Mouse (Mus musculus) midbrain, embryonic 15.5 days (tissue): ENCODE measurements around the gene Fez2. TPM values are rescaled to one million over a fixed set of nuclear protein-coding genes. Genes with fewer than 3 reads are reported as not detected.

Source experiments
- ATAC-seq: fragments of 200-750 bp; cut with Nextera tagmentation; replicated peaks from 2 replicates; pipeline ENCODE4 v1.8.0; 2017; ENCODE audit warnings: moderate TSS enrichment
- H3K27ac ChIP-seq: fragments of 300-500 bp; sonication (generic); 2 replicates; pipeline ENCODE4 v1.5.1; 2015; ENCODE audit warnings: mild to moderate bottlenecking, inconsistent platforms
- H3K27me3 ChIP-seq: fragments of 300-500 bp; sonication (generic); replicated peaks from 2 replicates; pipeline ENCODE4 v1.6.1; 2015; ENCODE audit warnings: inconsistent platforms
- H3K36me3 ChIP-seq: fragments of 300-500 bp; sonication (generic); replicated peaks from 2 replicates; pipeline ENCODE4 v1.6.1; 2015; ENCODE audit warnings: inconsistent platforms
- H3K4me1 ChIP-seq: fragments of 300-500 bp; sonication (generic); 2 replicates; pipeline ENCODE4 v1.6.1; 2015; ENCODE audit warnings: inconsistent platforms
- H3K4me2 ChIP-seq: fragments of 300-500 bp; sonication (generic); 2 replicates; pipeline ENCODE4 v1.6.1; 2015; ENCODE audit warnings: inconsistent platforms, mild to moderate bottlenecking, moderate library complexity
- H3K4me3 ChIP-seq: fragments of 300-500 bp; sonication (generic); 2 replicates; pipeline ENCODE4 v1.5.1; 2015; ENCODE audit warnings: mild to moderate bottlenecking, inconsistent platforms
- H3K9ac ChIP-seq: fragments of 300-500 bp; sonication (generic); 2 replicates; pipeline ENCODE4 v1.6.1; 2015; ENCODE audit warnings: mild to moderate bottlenecking, inconsistent platforms
- H3K9me3 ChIP-seq: fragments of 300-500 bp; sonication (generic); 2 replicates; pipeline ENCODE4 v1.6.1; 2016; ENCODE audit warnings: inconsistent platforms
- WGBS: fragments of 180-500 bp; shearing (Covaris S2); methylation state at CpG from one replicate; pipeline ENCODE4 v1.1.7; 2015; ENCODE audit warnings: mixed read lengths; 5-methylcytosine and 5-hydroxymethylcytosine counted together
- polyA plus RNA-seq: library from polyadenylated mRNA; unstranded; fragments of >200 nt; fragmentation: Nextera tagmentation; extraction: Ambion mirVana; gene quantifications from 2 replicates; pipeline ENCODE4 v1.2.1, GENCODE M21; 2015

Fez2 gene
- polyA plus RNA-seq, 1 experiment from 2014 or later, result 47.8 TPM

- WGBS, result 98% methylated on average over 3 of the region's 3 CpGs
- no peak for ATAC-seq
- Histone ChIP-seq H3K27ac (no peak overlapping the region), H3K9ac (no peak overlapping the region), H3K4me2 (no peak overlapping the region), H3K9me3 (no peaks in the 10 kb centered on the region), H3K27me3 (no peaks in the 10 kb centered on the region), H3K4me3 (no peak overlapping the region), H3K4me1 (no peaks in the 10 kb centered on the region), H3K36me3 (peaks cover 5% of the 10 kb centered on the region; the same call in 1 of the 2 replicates)
These were observed 12.6 kb downstream of the Fez2 start for GRCm38 (mm10) chr17:78405336-78405735.

GRCm38 (mm10) chr17:78403804-78404203, 14.1 kb downstream of the Fez2 start:
- no peak overlapping the region for H3K4me3 ChIP-seq
- no peaks in the 10 kb centered on the region for H3K4me1 ChIP-seq
- H3K27me3 ChIP-seq, result no peaks in the 10 kb centered on the region
- no peak overlapping the region for H3K27ac ChIP-seq
- H3K36me3 ChIP-seq, result peaks cover 5% of the 10 kb centered on the region; the same call in 1 of the 2 replicates
- H3K9ac ChIP-seq, result no peak overlapping the region
- no peak for ATAC-seq
- H3K9me3 ChIP-seq, result no peaks in the 10 kb centered on the region
- WGBS, result 96% methylated on average over 9 of the region's 9 CpGs
- H3K4me2 ChIP-seq, result no peak overlapping the region

GRCm38 (mm10) chr17:78403229-78403628, 14.7 kb downstream of the Fez2 start:
- no peak overlapping the region for H3K4me2 ChIP-seq
- H3K9ac ChIP-seq, result no peak overlapping the region
- H3K27ac ChIP-seq, result no peak overlapping the region
- no peak for ATAC-seq
- H3K9me3 ChIP-seq, result no peaks in the 10 kb centered on the region
- H3K4me1 ChIP-seq, result no peaks in the 10 kb centered on the region
- no peak overlapping the region for H3K4me3 ChIP-seq
- no peaks in the 10 kb centered on the region for H3K27me3 ChIP-seq
- whole genome bisulfite sequencing, result 92% methylated on average over 4 of the region's 4 CpGs
- peaks cover 5% of the 10 kb centered on the region; the same call in 1 of the 2 replicates for H3K36me3 ChIP-seq

- no peaks in the 10 kb centered on the region for H3K9me3 ChIP-seq
- no peak overlapping the region for H3K27ac ChIP-seq
- H3K27me3 ChIP-seq, result no peaks in the 10 kb centered on the region
- 85% methylated on average over 6 of the region's 6 CpGs for WGBS
- H3K4me2 ChIP-seq, result no peak overlapping the region
- no peak overlapping the region for H3K4me3 ChIP-seq
- no peak for ATAC-seq
- peaks cover 5% of the 10 kb centered on the region; the same call in 1 of the 2 replicates for H3K36me3 ChIP-seq
- no peaks in the 10 kb centered on the region for H3K4me1 ChIP-seq
- no peak overlapping the region for H3K9ac ChIP-seq
These were observed 15.8 kb downstream of the Fez2 start for GRCm38 (mm10) chr17:78402174-78402573.

GRCm38 (mm10) chr17:78401713-78402112, 16.2 kb downstream of the Fez2 start:
- H3K4me3 ChIP-seq, result no peak overlapping the region
- no peaks in the 10 kb centered on the region for H3K9me3 ChIP-seq
- no peak for ATAC-seq
- H3K9ac ChIP-seq, result no peak overlapping the region
- no peaks in the 10 kb centered on the region for H3K27me3 ChIP-seq
- WGBS, result 29% methylated on average over 4 of the region's 4 CpGs
- H3K4me1 ChIP-seq, result no peaks in the 10 kb centered on the region
- H3K4me2 ChIP-seq, result no peak overlapping the region
- H3K36me3 ChIP-seq, result peaks cover 5% of the 10 kb centered on the region; the same call in 1 of the 2 replicates
- no peak overlapping the region for H3K27ac ChIP-seq

- Histone ChIP-seq H3K36me3 (peaks cover 5% of the 10 kb centered on the region; the same call in 1 of the 2 replicates), H3K9ac (no peak overlapping the region), H3K9me3 (no peaks in the 10 kb centered on the region), H3K4me2 (no peak overlapping the region), H3K4me1 (no peaks in the 10 kb centered on the region), H3K27ac (no peak overlapping the region), H3K4me3 (no peak overlapping the region), H3K27me3 (no peaks in the 10 kb centered on the region)
- ATAC-seq, result no peak
- 67% methylated on average over 6 of the region's 6 CpGs for WGBS
These were observed 16.6 kb downstream of the Fez2 start for GRCm38 (mm10) chr17:78401311-78401710.

- Histone ChIP-seq H3K27ac (no peak overlapping the region), H3K9me3 (no peaks in the 10 kb centered on the region), H3K36me3 (peaks cover 5% of the 10 kb centered on the region; the same call in 1 of the 2 replicates), H3K4me1 (no peaks in the 10 kb centered on the region), H3K9ac (no peak overlapping the region), H3K4me2 (no peak overlapping the region), H3K4me3 (no peak overlapping the region), H3K27me3 (no peaks in the 10 kb centered on the region)
- 0 out of 2 replicates have a peak, but pooled peaks have one; percentile 17 for ATAC-seq
- 90% methylated on average over 12 of the region's 12 CpGs for WGBS
These were observed 17.7 kb downstream of the Fez2 start for GRCm38 (mm10) chr17:78400130-78400840.

GRCm38 (mm10) chr17:78392401-78393087, 25.4 kb downstream of the Fez2 start:
- no peak overlapping the region for H3K4me3 ChIP-seq
- no peaks in the 10 kb centered on the region for H3K9me3 ChIP-seq
- no peaks in the 10 kb centered on the region for H3K36me3 ChIP-seq
- no peak overlapping the region for H3K4me2 ChIP-seq
- WGBS, result 83% methylated on average over 9 of the region's 9 CpGs
- no peak for ATAC-seq
- no peaks in the 10 kb centered on the region for H3K4me1 ChIP-seq
- no peak overlapping the region for H3K27ac ChIP-seq
- no peak overlapping the region for H3K9ac ChIP-seq
- no peaks in the 10 kb centered on the region for H3K27me3 ChIP-seq

- no peaks in the 10 kb centered on the region for H3K36me3 ChIP-seq
- ATAC-seq, result no peak
- no peak overlapping the region for H3K27ac ChIP-seq
- H3K4me1 ChIP-seq, result no peaks in the 10 kb centered on the region
- H3K9me3 ChIP-seq, result no peaks in the 10 kb centered on the region
- WGBS, result 94% methylated on average over 5 of the region's 5 CpGs
- no peak overlapping the region for H3K9ac ChIP-seq
- no peak overlapping the region for H3K4me2 ChIP-seq
- H3K27me3 ChIP-seq, result no peaks in the 10 kb centered on the region
- H3K4me3 ChIP-seq, result no peak overlapping the region
These were observed 28.4 kb downstream of the Fez2 start for GRCm38 (mm10) chr17:78389573-78389972.

- Histone ChIP-seq H3K9ac (no peak overlapping the region), H3K4me2 (no peak overlapping the region), H3K36me3 (no peaks in the 10 kb centered on the region), H3K27ac (no peak overlapping the region), H3K4me1 (no peaks in the 10 kb centered on the region), H3K9me3 (no peaks in the 10 kb centered on the region), H3K27me3 (no peaks in the 10 kb centered on the region), H3K4me3 (no peak overlapping the region)
- WGBS, result 86% methylated on average over 9 of the region's 9 CpGs
- ATAC-seq, result no peak
These were observed 29.7 kb downstream of the Fez2 start for GRCm38 (mm10) chr17:78388101-78388847.

GRCm38 (mm10) chr17:78387665-78388064, 30.3 kb downstream of the Fez2 start:
- no peaks in the 10 kb centered on the region for H3K9me3 ChIP-seq
- H3K4me1 ChIP-seq, result no peaks in the 10 kb centered on the region
- H3K36me3 ChIP-seq, result no peaks in the 10 kb centered on the region
- no peaks in the 10 kb centered on the region for H3K27me3 ChIP-seq
- H3K4me3 ChIP-seq, result no peak overlapping the region
- no peak overlapping the region for H3K4me2 ChIP-seq
- no peak overlapping the region for H3K27ac ChIP-seq
- no peak for ATAC-seq
- no peak overlapping the region for H3K9ac ChIP-seq
- 80% methylated on average over 9 of the region's 9 CpGs for WGBS

- Histone ChIP-seq H3K9me3 (no peaks in the 10 kb centered on the region), H3K4me3 (no peak overlapping the region), H3K4me1 (no peaks in the 10 kb centered on the region), H3K36me3 (no peaks in the 10 kb centered on the region), H3K27ac (no peak overlapping the region), H3K4me2 (no peak overlapping the region), H3K27me3 (no peaks in the 10 kb centered on the region), H3K9ac (no peak overlapping the region)
- 97% methylated on average over 3 of the region's 3 CpGs for WGBS
- ATAC-seq, result no peak
These were observed 35.6 kb downstream of the Fez2 start for GRCm38 (mm10) chr17:78382321-78382720.
